Mouse (Mus musculus) hindbrain, postnatal 0 days (tissue): ENCODE data around the gene Angptl4. TPM values are rescaled to one million over a fixed set of nuclear protein-coding genes. Genes with fewer than 3 reads are reported as not detected.

ENCODE experiments used
- ATAC-seq: fragments of 200-750 bp; cut with Nextera tagmentation; 2 replicates; pipeline ENCODE4 v1.8.0; 2017; ENCODE audit warnings: mild to moderate bottlenecking, moderate TSS enrichment, moderate library complexity
- DNase-seq: peaks from one replicate; pipeline ENCODE4 v3.0.0-alpha.2; 2015; ENCODE audit warnings: low spot score
- H3K27ac ChIP-seq: fragments of 300-500 bp; sonication (generic); 2 replicates; pipeline ENCODE4 v1.5.1; 2014; ENCODE audit warnings: mild to moderate bottlenecking
- H3K27me3 ChIP-seq: fragments of 300-500 bp; sonication (generic); 2 replicates; pipeline ENCODE4 v1.6.1; 2014; ENCODE audit warnings: low read length, mixed read lengths; ENCODE audit not compliant: insufficient read depth
- H3K36me3 ChIP-seq: fragments of 300-500 bp; sonication (generic); 2 replicates; pipeline ENCODE4 v1.6.1; 2014; ENCODE audit warnings: low read length, mixed read lengths; ENCODE audit not compliant: insufficient read depth
- H3K4me1 ChIP-seq: fragments of 300-500 bp; sonication (generic); 2 replicates; pipeline ENCODE4 v1.6.1; 2014; ENCODE audit warnings: antibody characterized with exemption, low read length, mixed read lengths; ENCODE audit not compliant: insufficient read depth
- H3K4me2 ChIP-seq: fragments of 300-500 bp; sonication (generic); 2 replicates; pipeline ENCODE4 v1.6.1; 2014; ENCODE audit warnings: low read depth, mild to moderate bottlenecking, low read length, moderate library complexity, mixed read lengths
- H3K4me3 ChIP-seq: fragments of 300-500 bp; sonication (generic); 2 replicates; pipeline ENCODE4 v1.5.1; 2014; ENCODE audit warnings: low read length
- H3K9ac ChIP-seq: fragments of 300-500 bp; sonication (generic); replicated peaks from 2 replicates; pipeline ENCODE4 v1.6.1; 2014; ENCODE audit warnings: mild to moderate bottlenecking, low read length, moderate library complexity, mixed read lengths
- H3K9me3 ChIP-seq: fragments of 300-500 bp; sonication (generic); 2 replicates; pipeline ENCODE4 v1.6.1; 2016; ENCODE audit warnings: low read length, mixed read lengths
- CTCF ChIP-seq: IDR thresholded peaks from 2 replicates; pipeline ENCODE4 v1.5.1; 2016; ENCODE audit warnings: antibody characterized with exemption, control low read depth, low read depth
- WGBS: fragments of 180-500 bp; shearing (Covaris S2); extraction: QIAGEN DNeasy Blood & Tissue Kit; methylation state at CpG from one replicate; pipeline ENCODE4 v1.1.7; 2014; 5-methylcytosine and 5-hydroxymethylcytosine counted together
- polyA plus RNA-seq: library from polyadenylated mRNA; unstranded; fragments of >200 nt; fragmentation: Nextera tagmentation; extraction: Ambion mirVana; gene quantifications from 2 replicates; pipeline ENCODE4 v1.2.1, GENCODE M21; 2015
- total RNA-seq: library from RNA; depleted of rRNA; stranded (reverse); fragments of >200 nt; gene quantifications from 2 replicates; pipeline ENCODE4 v1.2.3, GENCODE M21; 2014

The Angptl4 gene
- total and polyA plus RNA-seq, 2 experiments from 2014 or later, result 24.7 to 31.9 TPM

DNA sequence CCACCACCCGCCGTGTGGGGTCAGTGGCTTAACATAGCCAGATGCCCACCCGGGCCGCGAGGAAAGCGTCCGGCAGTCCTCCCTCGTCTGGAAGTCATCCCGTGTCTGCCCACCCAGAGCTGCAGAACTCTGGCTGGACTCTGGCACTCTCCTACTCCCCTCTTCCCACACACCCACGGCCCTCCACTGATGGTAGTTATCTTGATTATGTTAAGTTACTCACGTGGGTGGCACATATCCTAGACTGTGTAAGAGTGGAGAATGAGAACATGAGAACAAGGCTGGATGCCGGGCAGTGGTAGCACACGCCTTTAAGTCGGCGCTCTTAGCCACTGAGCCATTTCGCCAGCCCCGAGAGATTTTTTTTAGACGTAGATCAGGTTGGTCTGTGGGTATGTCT lies 4.7 kb upstream of the Angptl4 start:
- no peak for TF ChIP-seq CTCF
- WGBS, result 85% methylated on average over 18 of the region's 18 CpGs
- H3K4me3 ChIP-seq, result no peak overlapping the region
- no peak for DNase-seq
- no peak overlapping the region for H3K4me2 ChIP-seq
- no peak overlapping the region for H3K27ac ChIP-seq
- no peak for ATAC-seq
- no peak overlapping the region for H3K9ac ChIP-seq
- no peaks in the 10 kb centered on the region for H3K27me3 ChIP-seq
- H3K9me3 ChIP-seq, result no peaks in the 10 kb centered on the region
- no peaks in the 10 kb centered on the region for H3K36me3 ChIP-seq
- H3K4me1 ChIP-seq, result peaks cover 5% of the 10 kb centered on the region; the same call in 1 of the 2 replicates

DNA sequence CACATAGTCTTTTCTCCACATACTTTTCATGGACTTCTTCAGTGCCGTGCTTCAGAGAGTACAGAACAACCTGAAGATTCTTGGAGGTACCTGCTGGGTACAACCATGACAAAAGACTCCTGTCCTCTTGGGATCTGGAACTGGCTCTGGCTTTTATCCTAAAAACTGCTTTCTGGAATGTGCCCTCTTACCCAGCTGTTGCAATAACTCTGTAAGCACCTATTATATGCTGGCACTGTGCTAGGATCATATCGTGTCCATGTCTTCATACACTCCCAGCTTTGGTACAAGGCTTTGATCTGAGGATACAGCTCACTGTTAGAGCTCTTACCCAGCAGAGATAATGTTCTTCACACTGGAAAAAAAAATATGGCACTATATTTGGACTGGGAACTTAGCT lies 3.3 kb upstream of the Angptl4 start:
- Histone ChIP-seq H3K9me3 (no peaks in the 10 kb centered on the region), H3K36me3 (no peaks in the 10 kb centered on the region), H3K4me2 (no peak overlapping the region), H3K27me3 (no peaks in the 10 kb centered on the region), H3K4me1 (peaks cover 14% of the 10 kb centered on the region), H3K9ac (no peak overlapping the region), H3K4me3 (no peak overlapping the region), H3K27ac (no peak overlapping the region)
- WGBS, result 85% methylated on average over 2 of the region's 2 CpGs
- no peak for DNase-seq
- no peak for ATAC-seq
- TF ChIP-seq CTCF, result no peak

DNA sequence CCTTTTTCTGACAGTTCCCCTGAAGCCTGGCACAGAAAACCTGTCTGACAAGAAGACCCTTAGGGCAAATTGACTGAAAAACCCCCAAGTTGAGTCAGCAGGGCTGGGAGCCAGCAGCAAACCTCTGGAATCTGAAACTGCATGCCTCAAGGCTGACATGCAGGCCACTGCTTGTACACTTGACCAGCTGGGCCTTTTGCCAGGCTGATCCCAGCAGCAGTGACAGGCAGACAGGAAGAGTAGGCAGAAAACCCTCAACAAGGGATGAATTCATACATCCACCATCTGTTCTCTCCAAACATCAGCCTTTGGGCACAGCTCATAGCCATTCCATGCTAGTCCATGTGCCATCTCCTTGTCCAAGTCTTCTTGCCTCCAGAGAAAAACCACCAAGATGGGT lies 1.8 kb upstream of the Angptl4 start:
- DNase-seq (peak; percentile 69), ATAC-seq (no peak)
- Histone ChIP-seq H3K4me3 (no peak overlapping the region), H3K27ac (no peak overlapping the region), H3K4me2 (no peak overlapping the region), H3K27me3 (no peaks in the 10 kb centered on the region), H3K4me1 (peaks cover 29% of the 10 kb centered on the region), H3K9me3 (no peaks in the 10 kb centered on the region), H3K36me3 (no peaks in the 10 kb centered on the region), H3K9ac (no peak overlapping the region)
- TF ChIP-seq CTCF, result no peak

DNA sequence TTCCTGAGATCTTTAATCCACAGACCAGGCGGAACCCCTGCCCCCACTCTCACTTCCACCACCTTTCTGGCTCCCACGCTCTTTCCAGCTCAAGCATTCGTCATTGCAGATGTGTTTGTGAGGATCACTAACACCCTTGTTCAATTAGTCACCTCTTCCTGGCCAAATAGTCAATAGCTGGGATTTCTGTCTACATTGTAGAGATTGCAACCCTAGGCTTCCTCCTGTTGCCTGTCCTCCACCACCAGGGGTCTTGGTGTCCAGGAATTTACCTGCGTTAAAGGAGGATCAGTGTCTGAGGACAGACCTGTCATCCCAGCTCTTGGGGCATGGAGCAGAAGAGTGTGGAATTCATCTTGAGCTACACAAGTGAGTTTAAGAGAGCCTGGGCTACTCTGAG lies 437 bp upstream of the Angptl4 start:
- no peaks in the 10 kb centered on the region for H3K27me3 ChIP-seq
- H3K36me3 ChIP-seq, result no peaks in the 10 kb centered on the region
- H3K4me3 ChIP-seq, result peak overlapping the region; percentile 46
- DNase-seq (no peak), ATAC-seq (no peak)
- H3K4me2 ChIP-seq, result peak overlapping the region; percentile 86
- no peaks in the 10 kb centered on the region for H3K9me3 ChIP-seq
- WGBS, result 44% methylated on average over 4 of the region's 4 CpGs
- H3K4me1 ChIP-seq, result peaks cover 29% of the 10 kb centered on the region
- 0 out of 2 replicates have a peak overlapping the region, but pooled peaks have one; percentile 51 for H3K9ac ChIP-seq
- TF ChIP-seq CTCF, result peak; percentile 34
- H3K27ac ChIP-seq, result peak overlapping the region; percentile 75; the same call in 1 of the 2 replicates

DNA sequence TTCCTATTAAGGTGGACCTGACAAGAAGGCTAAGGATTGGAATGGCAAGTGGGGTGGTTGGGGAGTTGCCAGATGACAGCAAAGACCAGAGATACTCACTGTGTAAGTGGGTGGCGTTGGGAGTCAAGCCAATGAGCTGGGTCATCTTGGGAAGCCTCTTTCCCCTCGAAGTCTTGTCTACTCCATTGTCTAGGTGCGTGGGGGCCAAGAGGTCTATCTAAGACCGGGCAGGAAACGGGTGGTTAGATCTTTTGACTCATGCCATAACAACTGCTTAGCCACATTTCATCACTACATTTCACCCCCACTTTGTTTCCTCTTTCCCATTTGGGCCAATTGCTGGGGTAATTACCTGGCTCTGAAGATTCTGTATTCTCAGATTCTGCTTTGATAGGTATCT lies 1.2 kb downstream of the Angptl4 start:
- 75% methylated on average over 5 of the region's 5 CpGs for WGBS
- ATAC-seq (no peak), DNase-seq (no peak)
- peak overlapping the region; percentile 51; the same call in 1 of the 2 replicates for H3K9ac ChIP-seq
- peak overlapping the region; percentile 46 for H3K4me3 ChIP-seq
- TF ChIP-seq CTCF, result no peak
- peak overlapping the region; percentile 86 for H3K4me2 ChIP-seq
- H3K4me1 ChIP-seq, result peaks cover 29% of the 10 kb centered on the region
- H3K9me3 ChIP-seq, result no peaks in the 10 kb centered on the region
- peak overlapping the region; percentile 75 for H3K27ac ChIP-seq
- H3K27me3 ChIP-seq, result no peaks in the 10 kb centered on the region
- no peaks in the 10 kb centered on the region for H3K36me3 ChIP-seq

DNA sequence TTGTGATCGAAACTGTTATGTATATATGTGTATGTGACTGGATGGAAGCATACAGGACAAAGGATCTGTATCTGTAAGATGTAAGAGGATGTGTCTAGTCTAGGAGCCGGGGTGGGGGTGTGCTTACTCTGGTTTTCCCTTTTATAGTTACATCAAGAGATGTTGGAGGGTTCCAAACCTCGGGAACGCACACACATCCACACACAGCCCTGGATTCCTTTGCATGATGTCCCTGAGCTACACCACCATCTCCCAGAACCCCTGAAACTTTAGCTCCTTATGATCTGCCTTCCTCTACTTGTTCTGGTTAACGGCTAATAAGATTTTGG lies 1.7 kb downstream of the Angptl4 start:
- Histone ChIP-seq H3K36me3 (no peaks in the 10 kb centered on the region), H3K4me2 (peak overlapping the region; percentile 86), H3K9me3 (no peaks in the 10 kb centered on the region), H3K4me1 (peaks cover 29% of the 10 kb centered on the region), H3K27me3 (no peaks in the 10 kb centered on the region), H3K4me3 (peak overlapping the region; percentile 46), H3K9ac (0 out of 2 replicates have a peak overlapping the region, but pooled peaks have one; percentile 28), H3K27ac (peak overlapping the region; percentile 75)
- 82% methylated on average over 5 of the region's 5 CpGs for whole genome bisulfite sequencing
- no peak for ATAC-seq
- TF ChIP-seq CTCF, result no peak
- no peak for DNase-seq

DNA sequence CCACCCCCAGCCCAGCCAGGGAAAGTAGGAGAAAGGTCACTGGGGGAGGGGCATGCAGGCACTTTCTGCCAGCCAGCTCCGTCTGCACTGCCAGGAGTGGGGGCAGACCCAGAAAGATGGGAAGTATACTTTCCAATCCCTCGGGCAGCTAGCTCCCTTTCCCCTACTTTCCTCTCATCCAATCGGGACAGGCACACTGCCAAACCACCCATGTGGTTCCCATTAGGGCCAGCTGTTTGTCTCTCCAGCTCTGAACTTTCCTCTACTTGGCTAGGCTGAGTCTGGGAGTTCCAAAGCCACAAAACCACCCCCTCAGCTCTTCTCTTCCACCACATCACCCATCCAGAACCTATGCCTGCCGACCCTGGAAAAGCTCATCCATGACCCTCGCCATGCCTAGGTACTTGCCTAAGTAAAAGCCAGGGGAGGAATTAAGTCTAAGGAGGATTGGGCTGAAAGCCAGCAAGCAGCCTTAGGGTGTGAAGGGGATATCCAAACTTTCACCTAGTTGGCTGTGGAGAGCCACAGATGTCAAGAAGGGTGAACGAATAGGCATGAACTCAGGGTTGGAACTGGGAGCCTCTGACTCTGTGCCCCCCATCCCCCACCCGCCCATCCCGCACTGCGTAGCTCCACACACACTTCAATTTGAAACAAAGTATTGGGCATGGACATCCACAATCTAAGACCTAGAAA lies 2.2 kb downstream of the Angptl4 start:
- peak overlapping the region; percentile 46 for H3K4me3 ChIP-seq
- 0 out of 2 replicates have a peak overlapping the region, but pooled peaks have one; percentile 28 for H3K9ac ChIP-seq
- peak overlapping the region; percentile 86 for H3K4me2 ChIP-seq
- H3K36me3 ChIP-seq, result no peaks in the 10 kb centered on the region
- peak overlapping the region; percentile 75 for H3K27ac ChIP-seq
- WGBS, result 40% methylated on average over 9 of the region's 9 CpGs
- H3K9me3 ChIP-seq, result no peaks in the 10 kb centered on the region
- no peaks in the 10 kb centered on the region for H3K27me3 ChIP-seq
- peaks cover 29% of the 10 kb centered on the region for H3K4me1 ChIP-seq
- peak; percentile 92 for DNase-seq
- ATAC-seq, result peak; percentile 91
- TF ChIP-seq CTCF, result no peak
